Mouse (Mus musculus) neural tube, embryonic 15.5 days (tissue): ENCODE measurements around the gene Psmc5. TPM values are rescaled to one million over a fixed set of nuclear protein-coding genes. Genes with fewer than 3 reads are reported as not detected.

Source experiments
- ATAC-seq: fragments of 200-750 bp; cut with Nextera tagmentation; 2 replicates; pipeline ENCODE4 v1.8.0; 2017; ENCODE audit warnings: mild to moderate bottlenecking, moderate TSS enrichment, moderate library complexity; ENCODE audit not compliant: low FRiP score
- H3K27ac ChIP-seq: fragments of 300-500 bp; sonication (generic); replicated peaks from 2 replicates; pipeline ENCODE4 v1.5.1; 2015; ENCODE audit warnings: mild to moderate bottlenecking, inconsistent platforms
- H3K27me3 ChIP-seq: fragments of 300-500 bp; sonication (generic); replicated peaks from 2 replicates; pipeline ENCODE4 v1.6.1; 2015; ENCODE audit warnings: inconsistent platforms
- H3K36me3 ChIP-seq: fragments of 300-500 bp; sonication (generic); 2 replicates; pipeline ENCODE4 v1.6.1; 2015; ENCODE audit warnings: inconsistent platforms
- H3K4me1 ChIP-seq: fragments of 300-500 bp; sonication (generic); 2 replicates; pipeline ENCODE4 v1.6.1; 2015; ENCODE audit warnings: inconsistent platforms
- H3K4me2 ChIP-seq: fragments of 300-500 bp; sonication (generic); 2 replicates; pipeline ENCODE4 v1.6.1; 2015; ENCODE audit warnings: inconsistent platforms, mild to moderate bottlenecking, moderate library complexity
- H3K4me3 ChIP-seq: fragments of 300-500 bp; sonication (generic); replicated peaks from 2 replicates; pipeline ENCODE4 v1.5.1; 2015; ENCODE audit warnings: mild to moderate bottlenecking, inconsistent platforms
- H3K9ac ChIP-seq: fragments of 300-500 bp; sonication (generic); replicated peaks from 2 replicates; pipeline ENCODE4 v1.6.1; 2015; ENCODE audit warnings: mild to moderate bottlenecking, inconsistent platforms
- H3K9me3 ChIP-seq: fragments of 300-500 bp; sonication (generic); replicated peaks from 2 replicates; pipeline ENCODE4 v1.6.1; 2016; ENCODE audit warnings: inconsistent platforms
- whole genome bisulfite sequencing: fragments of 180-500 bp; shearing (Covaris S2); methylation state at CpG from one replicate; pipeline ENCODE4 v1.1.7; 2015; ENCODE audit warnings: mixed read lengths; 5-methylcytosine and 5-hydroxymethylcytosine counted together
- polyA plus RNA-seq: library from polyadenylated mRNA; unstranded; fragments of >200 nt; fragmentation: Nextera tagmentation; extraction: Ambion mirVana; gene quantifications from 2 replicates; pipeline ENCODE4 v1.2.1, GENCODE M21; 2015

The Psmc5 gene
- polyA plus RNA-seq, 1 experiment from 2014 or later = 329 TPM

DNA sequence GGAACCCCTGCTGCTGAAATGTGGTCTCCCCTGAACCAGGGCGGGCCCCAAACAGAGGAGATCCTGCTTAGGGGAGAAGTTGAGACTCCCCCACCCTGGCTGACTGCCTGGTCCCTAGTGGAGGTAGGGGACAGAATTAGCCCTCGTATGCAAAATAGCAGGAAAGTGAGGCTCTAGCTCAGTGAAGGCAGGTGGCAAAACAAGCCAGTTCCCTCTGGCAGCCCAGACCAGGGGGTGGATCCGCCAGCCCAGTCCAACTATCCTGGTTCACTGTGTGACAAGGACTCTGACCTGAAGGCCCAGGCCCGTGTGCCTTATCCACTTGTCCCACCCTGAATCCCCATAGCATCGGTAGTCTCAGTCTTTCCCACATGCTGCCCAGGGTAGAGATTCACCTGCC is 54.2 kb downstream of the Psmc5 start:
- Histone ChIP-seq H3K9ac (no peak overlapping the region), H3K9me3 (no peaks in the 10 kb centered on the region), H3K27ac (no peak overlapping the region), H3K27me3 (no peaks in the 10 kb centered on the region), H3K4me2 (no peak overlapping the region), H3K4me1 (no peaks in the 10 kb centered on the region), H3K4me3 (no peak overlapping the region), H3K36me3 (no peaks in the 10 kb centered on the region)
- 65% methylated on average over 5 of the region's 5 CpGs for WGBS
- no peak for ATAC-seq

Other genes with a start within 250 kb of the Psmc5 start
- gene Kcnh6, start 248.0 kb upstream of the Psmc5 start, polyA plus RNA-seq = 3.6 and 4.2 TPM in 2 replicates
- 131 and 143 TPM in 2 replicates for gene Dcaf7, start 219.3 kb upstream of the Psmc5 start, polyA plus RNA-seq
- gene Taco1, start 190.1 kb upstream of the Psmc5 start, polyA plus RNA-seq = 8.0 and 9.5 TPM in 2 replicates
- gene Map3k3, start 171.5 kb upstream of the Psmc5 start, polyA plus RNA-seq = 13.1 and 15.9 TPM in 2 replicates
- not detected in 2 replicates for gene Gm10840, start 95.3 kb upstream of the Psmc5 start, polyA plus RNA-seq
- 148 and 172 TPM in 2 replicates for gene Limd2, start 95.3 kb upstream of the Psmc5 start, polyA plus RNA-seq
- 29.2 and 30.7 TPM in 2 replicates for gene Strada, start 54.0 kb upstream of the Psmc5 start, polyA plus RNA-seq
- gene Ccdc47, start 39.8 kb upstream of the Psmc5 start, polyA plus RNA-seq = 96.2 and 98.3 TPM in 2 replicates
- gene Ddx42, start 39.2 kb upstream of the Psmc5 start, polyA plus RNA-seq = 75.0 and 77.6 TPM in 2 replicates
- 31.1 and 40.6 TPM in 2 replicates for gene Ftsj3, start 75 bp upstream of the Psmc5 start, polyA plus RNA-seq
- gene Smarcd2, start 16.8 kb downstream of the Psmc5 start, polyA plus RNA-seq = 14.2 and 29.1 TPM in 2 replicates
- gene Tcam1, start 20.5 kb downstream of the Psmc5 start, polyA plus RNA-seq = 0.15 and 0.29 TPM in 2 replicates
- gene Gh, start 45.7 kb downstream of the Psmc5 start, polyA plus RNA-seq = not detected in 2 replicates
- gene Cd79b, start 58.6 kb downstream of the Psmc5 start, polyA plus RNA-seq = 0.92 and 3.9 TPM in 2 replicates
- 0.08 and 0.18 TPM in 2 replicates for gene Scn4a, start 97.1 kb downstream of the Psmc5 start, polyA plus RNA-seq
- 0.23 and 0.41 TPM in 2 replicates for gene Prr29, start 109.3 kb downstream of the Psmc5 start, polyA plus RNA-seq
- gene Icam2, start 131.9 kb downstream of the Psmc5 start, polyA plus RNA-seq = 14.8 and 27.6 TPM in 2 replicates
- 4.1 and 6.5 TPM in 2 replicates for gene Ern1, start 231.7 kb downstream of the Psmc5 start, polyA plus RNA-seq